Comparison of ENCODE assay signal across 21 mouse cellular contexts in genomic region chr14:76935453-76935852, GRCm38 (mm10).
DNase-seq lines count a peak whose midpoint lies in the region; ATAC-seq and TF ChIP-seq lines count a peak whose summit lies in the region.
"Had no signal": no experiment of that assay in that cellular context is flagged by ENCODE, and none has a peak within 500 bp of the region (broad histone marks: within the 10 kb centered on the region; RNA-seq: fewer than 3 reads in every experiment).

No protein-coding gene starts in this region.

- TF ChIP-seq CTCF in forebrain, postnatal 0 days (IDR thresholded peaks at IDR 0.05; ENCODE audit: low read depth) = no peak

- 0 out of 2 replicates have a peak, but pooled peaks cover 8% of the 10 kb centered on the region for H3K4me1 ChIP-seq in embryonic facial prominence, embryonic 15.5 days
- H3K4me1 ChIP-seq in embryonic facial prominence, embryonic 10.5 days = peaks cover 13% of the 10 kb centered on the region
- no peaks in the 10 kb centered on the region for H3K4me1 ChIP-seq in forebrain, postnatal 0 days (ENCODE audit: insufficient read depth)
- H3K4me1 ChIP-seq in forebrain, embryonic 16.5 days (replicated peaks; ENCODE audit: control insufficient read depth, insufficient read depth, low read length) = no peaks in the 10 kb centered on the region
- no peaks in the 10 kb centered on the region for H3K4me1 ChIP-seq in midbrain, embryonic 11.5 days (ENCODE audit: control insufficient read depth, insufficient read depth, low read length)
- no peaks in the 10 kb centered on the region for H3K4me1 ChIP-seq in midbrain, embryonic 14.5 days (ENCODE audit: control insufficient read depth, insufficient read depth, low read length)
- H3K4me1 ChIP-seq: forebrain, embryonic 12.5 days had no signal

- no peak overlapping the region for H3K4me3 ChIP-seq in embryonic facial prominence, embryonic 15.5 days (replicated peaks)
- no peak overlapping the region for H3K4me3 ChIP-seq in embryonic facial prominence, embryonic 10.5 days
- no peak overlapping the region for H3K4me3 ChIP-seq in forebrain, postnatal 0 days (ENCODE audit: low read depth, low read length)
- no peak overlapping the region for H3K4me3 ChIP-seq in forebrain, embryonic 16.5 days (replicated peaks; ENCODE audit: low read length)
- H3K4me3 ChIP-seq in midbrain, embryonic 11.5 days (ENCODE audit: low read depth, low read length) = no peak overlapping the region
- H3K4me3 ChIP-seq in midbrain, embryonic 14.5 days (replicated peaks; ENCODE audit: low read depth, low read length) = no peak overlapping the region
- H3K4me3 ChIP-seq: embryonic facial prominence, embryonic 12.5 days; erythroblast, embryonic 14.5 days; forebrain, embryonic 10.5 days; forebrain, embryonic 12.5 days had no signal

- H3K27ac ChIP-seq in embryonic facial prominence, embryonic 15.5 days (replicated peaks) = 0 out of 2 replicates have a peak overlapping the region, but pooled peaks have one; percentile 11
- no peak overlapping the region for H3K27ac ChIP-seq in embryonic facial prominence, embryonic 10.5 days (replicated peaks)
- no peak overlapping the region for H3K27ac ChIP-seq in forebrain, postnatal 0 days (ENCODE audit: low read depth, low read length)
- no peak overlapping the region for H3K27ac ChIP-seq in forebrain, embryonic 16.5 days (ENCODE audit: low read length)
- H3K27ac ChIP-seq in midbrain, embryonic 11.5 days (ENCODE audit: low read depth, low read length) = no peak overlapping the region
- H3K27ac ChIP-seq in midbrain, embryonic 14.5 days (replicated peaks; ENCODE audit: low read depth, low read length) = no peak overlapping the region
- H3K27ac ChIP-seq: embryonic facial prominence, embryonic 12.5 days; forebrain, embryonic 10.5 days; forebrain, embryonic 12.5 days had no signal

- no peak for DNase-seq in embryonic facial prominence, embryonic 10.5 days (ENCODE audit: low spot score)
- DNase-seq in forebrain, postnatal 0 days = no peak
- peak; percentile 75 for DNase-seq in midbrain, embryonic 11.5 days (ENCODE audit: low spot score, missing footprints)
- DNase-seq in midbrain, embryonic 14.5 days = no peak
- DNase-seq in MN1 (ENCODE audit: low spot score) = no peak
- DNase-seq: adrenal gland, postnatal 25 days; cerebellum, adult 11 months; cerebellum, adult 18-20 months; cerebellum, adult 8-10 months; cerebellum, adult 9-11 months; cerebellum, postnatal 14 days; cerebellum, postnatal 36 days; embryo, embryonic 11 days had no signal

- no peaks in the 10 kb centered on the region for H3K27me3 ChIP-seq in embryonic facial prominence, embryonic 15.5 days
- H3K27me3 ChIP-seq in embryonic facial prominence, embryonic 10.5 days (replicated peaks; ENCODE audit: low read depth, poor library complexity, severe bottlenecking) = no peaks in the 10 kb centered on the region
- no peaks in the 10 kb centered on the region for H3K27me3 ChIP-seq in forebrain, postnatal 0 days (ENCODE audit: insufficient read depth, low read length)
- H3K27me3 ChIP-seq in forebrain, embryonic 16.5 days (replicated peaks; ENCODE audit: control insufficient read depth, insufficient read depth, low read length) = no peaks in the 10 kb centered on the region
- H3K27me3 ChIP-seq in midbrain, embryonic 11.5 days (ENCODE audit: control insufficient read depth, insufficient read depth, low read length) = no peaks in the 10 kb centered on the region
- H3K27me3 ChIP-seq in midbrain, embryonic 14.5 days (ENCODE audit: control insufficient read depth, insufficient read depth, low read length) = no peaks in the 10 kb centered on the region
- H3K27me3 ChIP-seq: embryonic facial prominence, embryonic 12.5 days; forebrain, embryonic 12.5 days; Patski had no signal

- H3K36me3 ChIP-seq in embryonic facial prominence, embryonic 15.5 days = no peaks in the 10 kb centered on the region
- no peaks in the 10 kb centered on the region for H3K36me3 ChIP-seq in embryonic facial prominence, embryonic 10.5 days (replicated peaks)
- H3K36me3 ChIP-seq in forebrain, postnatal 0 days (ENCODE audit: insufficient read depth) = no peaks in the 10 kb centered on the region
- no peaks in the 10 kb centered on the region for H3K36me3 ChIP-seq in forebrain, embryonic 16.5 days (ENCODE audit: control insufficient read depth, insufficient read depth)
- H3K36me3 ChIP-seq in midbrain, embryonic 11.5 days (ENCODE audit: control insufficient read depth, insufficient read depth, low read length) = no peaks in the 10 kb centered on the region
- H3K36me3 ChIP-seq in midbrain, embryonic 14.5 days (ENCODE audit: control insufficient read depth, insufficient read depth, low read length) = no peaks in the 10 kb centered on the region
- H3K36me3 ChIP-seq: embryonic facial prominence, embryonic 12.5 days; forebrain, embryonic 10.5 days; forebrain, embryonic 12.5 days had no signal

- no peak overlapping the region for H3K4me2 ChIP-seq in embryonic facial prominence, embryonic 15.5 days (replicated peaks)
- H3K4me2 ChIP-seq in forebrain, postnatal 0 days (ENCODE audit: low read depth) = no peak overlapping the region
- H3K4me2 ChIP-seq in forebrain, embryonic 16.5 days (ENCODE audit: low read length) = no peak overlapping the region
- no peak overlapping the region for H3K4me2 ChIP-seq in midbrain, embryonic 11.5 days
- no peak overlapping the region for H3K4me2 ChIP-seq in midbrain, embryonic 14.5 days (ENCODE audit: low read length)
- H3K4me2 ChIP-seq: embryonic facial prominence, embryonic 12.5 days; forebrain, embryonic 12.5 days had no signal

- no peak for ATAC-seq in embryonic facial prominence, embryonic 15.5 days (ENCODE audit: insufficient number of reproducible peaks, low FRiP score, low TSS enrichment, low read depth)
- ATAC-seq in forebrain, postnatal 0 days = 0 out of 2 replicates have a peak, but pooled peaks have one; percentile 14
- no peak for ATAC-seq in forebrain, embryonic 16.5 days
- no peak for ATAC-seq in midbrain, embryonic 11.5 days (ENCODE audit: low FRiP score)
- no peak for ATAC-seq in midbrain, embryonic 14.5 days (ENCODE audit: low FRiP score, low TSS enrichment)
- ATAC-seq: activated CD4-positive, CD25-positive, alpha-beta regulatory T cell, adult 4 months; Patski had no signal

- 65% methylated on average over 2 of the region's 2 CpGs for WGBS in embryonic facial prominence, embryonic 15.5 days
- WGBS in embryonic facial prominence, embryonic 10.5 days = 79% methylated on average over 2 of the region's 2 CpGs
- 70% methylated on average over 2 of the region's 2 CpGs for WGBS in forebrain, postnatal 0 days
- WGBS in forebrain, embryonic 16.5 days = 65% methylated on average over 2 of the region's 2 CpGs
- 63% methylated on average over 2 of the region's 2 CpGs for WGBS in midbrain, embryonic 11.5 days
- WGBS in midbrain, embryonic 14.5 days = 70% methylated on average over 2 of the region's 2 CpGs

- no peaks in the 10 kb centered on the region for H3K9me3 ChIP-seq in embryonic facial prominence, embryonic 15.5 days (replicated peaks)
- H3K9me3 ChIP-seq in embryonic facial prominence, embryonic 10.5 days = no peaks in the 10 kb centered on the region
- no peaks in the 10 kb centered on the region for H3K9me3 ChIP-seq in forebrain, postnatal 0 days (ENCODE audit: low read length)
- no peaks in the 10 kb centered on the region for H3K9me3 ChIP-seq in forebrain, embryonic 16.5 days (ENCODE audit: control insufficient read depth, low read length)
- H3K9me3 ChIP-seq in midbrain, embryonic 11.5 days (ENCODE audit: control insufficient read depth, low read length) = no peaks in the 10 kb centered on the region
- no peaks in the 10 kb centered on the region for H3K9me3 ChIP-seq in midbrain, embryonic 14.5 days (ENCODE audit: control insufficient read depth, low read length)
- H3K9me3 ChIP-seq: embryonic facial prominence, embryonic 12.5 days; forebrain, embryonic 10.5 days; forebrain, embryonic 12.5 days had no signal

- no peak overlapping the region for H3K9ac ChIP-seq in embryonic facial prominence, embryonic 15.5 days
- no peak overlapping the region for H3K9ac ChIP-seq in forebrain, postnatal 0 days
- H3K9ac ChIP-seq in forebrain, embryonic 16.5 days (replicated peaks; ENCODE audit: low read depth, low read length) = no peak overlapping the region
- H3K9ac ChIP-seq in midbrain, embryonic 11.5 days (ENCODE audit: low read length) = no peak overlapping the region
- H3K9ac ChIP-seq in midbrain, embryonic 14.5 days (replicated peaks; ENCODE audit: low read length) = no peak overlapping the region
- H3K9ac ChIP-seq: embryonic facial prominence, embryonic 12.5 days; forebrain, embryonic 12.5 days had no signal
